Comparison of ENCODE assay signal across 29 mouse cellular contexts in genomic region chr7:29079419-29079950, GRCm38 (mm10). TPM values are rescaled to one million over a fixed set of nuclear protein-coding genes. Genes with fewer than 3 reads are reported as not detected.
DNase-seq lines count a peak whose midpoint lies in the region; ATAC-seq and TF ChIP-seq lines count a peak whose summit lies in the region.
"Had no signal": no experiment of that assay in that cellular context is flagged by ENCODE, and none has a peak within 500 bp of the region (broad histone marks: within the 10 kb centered on the region; RNA-seq: fewer than 3 reads in every experiment).

No protein-coding gene starts in this region.

- H3K27ac ChIP-seq in stomach, embryonic 16.5 days (ENCODE audit: low read length), result no peak overlapping the region
- no peak overlapping the region for H3K27ac ChIP-seq in stomach, postnatal 0 days (replicated peaks)
- no peak overlapping the region for H3K27ac ChIP-seq in ES-E14 (ENCODE audit: insufficient read depth, low read depth, low read length, poor library complexity, severe bottlenecking)
- H3K27ac ChIP-seq: forebrain, embryonic 10.5 days; forebrain, embryonic 13.5 days; gastrocnemius, adult 2 months; heart, embryonic 15.5 days; hindbrain, embryonic 10.5 days; hindbrain, embryonic 13.5 days; intestine, embryonic 15.5 days had no signal

- no peaks in the 10 kb centered on the region for H3K27me3 ChIP-seq in stomach, embryonic 16.5 days (ENCODE audit: control insufficient read depth, insufficient read depth, low read length)
- no peaks in the 10 kb centered on the region for H3K27me3 ChIP-seq in stomach, postnatal 0 days (ENCODE audit: control insufficient read depth, insufficient read depth, low read length)
- H3K27me3 ChIP-seq: forebrain, embryonic 13.5 days; intestine, embryonic 15.5 days had no signal

- no peak for TF ChIP-seq EP300 in stomach, postnatal 0 days (optimal IDR thresholded peaks at IDR 0.05)

- WGBS in stomach, embryonic 16.5 days, result 73% methylated on average over 12 of the region's 12 CpGs
- 66% methylated on average over 12 of the region's 12 CpGs for WGBS in stomach, postnatal 0 days

- H3K4me1 ChIP-seq in stomach, embryonic 16.5 days (ENCODE audit: control insufficient read depth, insufficient read depth, low read length), result no peaks in the 10 kb centered on the region
- H3K4me1 ChIP-seq in stomach, postnatal 0 days (replicated peaks; ENCODE audit: control insufficient read depth, insufficient read depth), result no peaks in the 10 kb centered on the region
- peaks cover 2 to 19% of the 10 kb centered on the region in 2 experiments; a peak in 1 of 4 replicates for H3K4me1 ChIP-seq in ES-E14 (ENCODE audit: control insufficient read depth in 2 of 2, insufficient read depth in 2 of 2, low read length in 2 of 2, poor library complexity in 1 of 2)
- H3K4me1 ChIP-seq: forebrain, embryonic 10.5 days; heart, embryonic 15.5 days; hindbrain, embryonic 13.5 days; intestine, embryonic 15.5 days had no signal

- no peaks in the 10 kb centered on the region for H3K9me3 ChIP-seq in stomach, embryonic 16.5 days (replicated peaks; ENCODE audit: control insufficient read depth, low read length)
- H3K9me3 ChIP-seq in stomach, postnatal 0 days (ENCODE audit: control insufficient read depth, low read length), result no peaks in the 10 kb centered on the region
- H3K9me3 ChIP-seq in ES-E14 (ENCODE audit: control insufficient read depth, insufficient read depth, low read depth, low read length), result no peaks in the 10 kb centered on the region
- H3K9me3 ChIP-seq: forebrain, embryonic 10.5 days; forebrain, embryonic 13.5 days; heart, embryonic 15.5 days; hindbrain, embryonic 10.5 days; hindbrain, embryonic 13.5 days; intestine, embryonic 15.5 days had no signal

- 0 out of 2 replicates have a peak, but pooled peaks have one; percentile 40 for ATAC-seq in stomach, embryonic 16.5 days (ENCODE audit: insufficient read depth, low FRiP score)
- no peak for ATAC-seq in stomach, postnatal 0 days (ENCODE audit: low FRiP score, low TSS enrichment)
- ATAC-seq: activated CD4-positive, CD25-positive, alpha-beta regulatory T cell, adult 4 months; forebrain, embryonic 13.5 days; forebrain, embryonic 16.5 days; hindbrain, embryonic 16.5 days; intestine, embryonic 15.5 days; Patski had no signal

- no peak overlapping the region for H3K4me3 ChIP-seq in stomach, embryonic 16.5 days (replicated peaks; ENCODE audit: low read length)
- no peak overlapping the region for H3K4me3 ChIP-seq in stomach, postnatal 0 days (ENCODE audit: low read depth, low read length)
- H3K4me3 ChIP-seq in ES-E14 (ENCODE audit: insufficient read depth in 1 of 2, low read depth in 1 of 2, low read length in 2 of 2, poor library complexity in 1 of 2, severe bottlenecking in 1 of 2), result peak overlapping the region; percentile 30 to 51; a peak in 3 of 4 replicates
- H3K4me3 ChIP-seq: forebrain, embryonic 10.5 days; forebrain, embryonic 13.5 days; gastrocnemius, adult 2 months; heart, embryonic 15.5 days; hindbrain, embryonic 10.5 days; hindbrain, embryonic 13.5 days; intestine, embryonic 15.5 days had no signal

- H3K4me2 ChIP-seq in stomach, embryonic 16.5 days (ENCODE audit: low read depth, low read length), result no peak overlapping the region
- H3K4me2 ChIP-seq in stomach, postnatal 0 days (replicated peaks; ENCODE audit: low read depth), result no peak overlapping the region
- H3K4me2 ChIP-seq: forebrain, embryonic 13.5 days; heart, embryonic 11.5 days; heart, embryonic 15.5 days; hindbrain, embryonic 13.5 days; intestine, embryonic 15.5 days had no signal

- no peak for DNase-seq in stomach, postnatal 0 days (ENCODE audit: low spot score)
- DNase-seq in ES-E14 (ENCODE audit: low read depth, low spot score), result no peak
- DNase-seq in R1 (ENCODE audit: low read depth, low spot score), result peak; percentile 66
- DNase-seq in frontal cortex, postnatal 10 days (ENCODE audit: low spot score in 2 of 2), result no peak
- no peak for DNase-seq in kidney, postnatal 4 days
- no peak for DNase-seq in testis, postnatal 14 days (ENCODE audit: low spot score)
- DNase-seq in layer of hippocampus, postnatal 36 days, result no peak
- DNase-seq: adrenal gland, adult 8-10 months; adrenal gland, postnatal 25 days; cerebellum, adult 18-20 months; cerebellum, adult 9-10 months; cerebellum, postnatal 14 days; gastrocnemius, adult 2 months; gastrocnemius, postnatal 14 days; heart, adult 11 months; heart, postnatal 10 days; heart, postnatal 36 days had no signal

- in situ Hi-C loops in ES-E14 (cut with MboI; ENCODE audit: low sequenced_read_pairs in 2 of 2, unreplicated experiment in 2 of 2), result no loop called here

- no peak for TF ChIP-seq CTCF in stomach, postnatal 0 days (IDR thresholded peaks at IDR 0.05; ENCODE audit: low read depth)

- no peaks in the 10 kb centered on the region for H3K36me3 ChIP-seq in stomach, embryonic 16.5 days (ENCODE audit: control insufficient read depth, insufficient read depth, low read length)
- H3K36me3 ChIP-seq in stomach, postnatal 0 days (ENCODE audit: control insufficient read depth, insufficient read depth, low read length), result no peaks in the 10 kb centered on the region
- no peaks in the 10 kb centered on the region for H3K36me3 ChIP-seq in ES-E14 (ENCODE audit: control insufficient read depth, insufficient read depth, low read length, poor library complexity, severe bottlenecking)
- H3K36me3 ChIP-seq: forebrain, embryonic 10.5 days; heart, embryonic 15.5 days; hindbrain, embryonic 10.5 days; hindbrain, embryonic 13.5 days; intestine, embryonic 15.5 days had no signal

- no peak overlapping the region for H3K9ac ChIP-seq in stomach, embryonic 16.5 days (ENCODE audit: low read length)
- H3K9ac ChIP-seq in stomach, postnatal 0 days (ENCODE audit: low read length), result no peak overlapping the region
- H3K9ac ChIP-seq in ES-E14 (ENCODE audit: insufficient read depth, low read depth, low read length, poor library complexity, severe bottlenecking), result 0 out of 2 replicates have a peak overlapping the region, but pooled peaks have one; percentile 49
- H3K9ac ChIP-seq: forebrain, embryonic 13.5 days; heart, embryonic 15.5 days; hindbrain, embryonic 13.5 days; intestine, embryonic 15.5 days had no signal

TF ChIP-seq in ES-E14, 5 proteins besides CTCF, POLR2A, EP300 and RAD21:
- no peak for TF ChIP-seq MAFK (IDR thresholded peaks at IDR 0.05; ENCODE audit: insufficient read depth, low read depth, low read length)
- no peak for TF ChIP-seq CHD2 (IDR thresholded peaks at IDR 0.05; ENCODE audit: low read depth, low read length)
- TF ChIP-seq HCFC1 (IDR thresholded peaks at IDR 0.05; ENCODE audit: borderline replicate concordance, insufficient read depth, low read length), result no peak

RNA-seq across cellular contexts. Expression of gene Ryr1, which starts 45.5 kb away (rescaled TPM):
- 0.45 and 2.6 TPM in 2 replicates for polyA plus RNA-seq in stomach, embryonic 16.5 days (2015; fragmentation: Nextera tagmentation; extraction: Ambion mirVana)
- polyA plus RNA-seq in stomach, postnatal 0 days (2015; fragmentation: Nextera tagmentation; extraction: Ambion mirVana), result 0.10 and 0.11 TPM in 2 replicates
- 5.1 and 8.5 TPM in 2 replicates for total RNA-seq in ES-E14 (2012; rRNA removed)
- total RNA-seq in layer of hippocampus, postnatal 36 days (2021), result 10 to 100 TPM; 13.9 to 17.7 TPM

RNA-seq across cellular contexts. Expression of gene Rasgrp4, which starts 55.2 kb away (rescaled TPM):
- polyA plus RNA-seq in stomach, embryonic 16.5 days (2015; fragmentation: Nextera tagmentation; extraction: Ambion mirVana), result 0.56 and 0.61 TPM in 2 replicates
- 0.15 and 0.35 TPM in 2 replicates for polyA plus RNA-seq in stomach, postnatal 0 days (2015; fragmentation: Nextera tagmentation; extraction: Ambion mirVana)
- 5.6 and 5.9 TPM in 2 replicates for total RNA-seq in ES-E14 (2012; rRNA removed)
- total RNA-seq in layer of hippocampus, postnatal 36 days (2021), result 1 to 10 TPM; 1.1 to 1.7 TPM

Comparison
In these comparisons a context has a peak if more than half of its experiments do, and no peak if none do; other contexts are left out.
1. H3K4me3 ChIP-seq: peak in ES-E14 (2 of 2); none in stomach, embryonic 16.5 days (single experiment) and stomach, postnatal 0 days (single experiment).